Mouse (Mus musculus): ENCODE data around the gene Snx9. TPM values are rescaled to one million over a fixed set of nuclear protein-coding genes. Genes with fewer than 3 reads are reported as not detected.

The Snx9 gene
- polyA plus RNA-seq, 1 experiment from 2014 or later, result 98.4 TPM

GRCm38 (mm10) chr17:5870002-5870401 is 28.9 kb downstream of the Snx9 start:
- in situ Hi-C loops (cut with MboI; ENCODE audit: low pct_unique_long_range_greater_than_20kb), result no loop called here
- no peak for TF ChIP-seq CTCF (IDR thresholded peaks at IDR 0.05)
- ATAC-seq, result no peak
- no peak for DNase-seq (ENCODE audit: low read depth, low spot score)
- H3K27me3 ChIP-seq, result no peaks in the 10 kb centered on the region
- POLR2A ChIA-PET, result interaction anchor here (1.5 kb wide), 1 partner anchor 22 kb away, joined by 3 read pairs; no protein-coding TSS in a partner anchor
- CTCF ChIA-PET, result interaction anchor here (1.2 kb wide), 1 partner anchor 12 kb away, joined by 4 read pairs; no protein-coding TSS in a partner anchor

GRCm38 (mm10) chr17:5870696-5871095 is 29.6 kb downstream of the Snx9 start:
- no peak for TF ChIP-seq CTCF (IDR thresholded peaks at IDR 0.05)
- DNase-seq (ENCODE audit: low read depth, low spot score) (no peak), ATAC-seq (no peak)
- POLR2A ChIA-PET, result interaction anchor here (1.1 to 1.5 kb wide), 2 partner anchors 21 to 23 kb away, joined by 3 read pairs; no protein-coding TSS in a partner anchor
- in situ Hi-C loops (cut with MboI; ENCODE audit: low pct_unique_long_range_greater_than_20kb), result no loop called here
- no peaks in the 10 kb centered on the region for H3K27me3 ChIP-seq
- CTCF ChIA-PET, result interaction anchor here (1.8 to 3.5 kb wide), 3 partner anchors 14 to 75 kb away, joined by 6 to 18 read pairs (median 17); no protein-coding TSS in a partner anchor

GRCm38 (mm10) chr17:5872506-5872905 is 31.4 kb downstream of the Snx9 start:
- peak; percentile 78 for ATAC-seq

GRCm38 (mm10) chr17:5874565-5874964 is 33.4 kb downstream of the Snx9 start:
- no peaks in the 10 kb centered on the region for H3K27me3 ChIP-seq
- no peak for DNase-seq (ENCODE audit: low read depth, low spot score)

More at GRCm38 (mm10) chr17:5872506-5872905, 31.4 kb downstream of the Snx9 start:
- ChIA-PET CTCF (interaction anchor here (1.0 to 3.5 kb wide), 4 partner anchors 10 to 77 kb away, joined by 3 to 18 read pairs (median 10); no protein-coding TSS in a partner anchor), POLR2A (interaction anchor here (1.3 kb wide), 1 partner anchor 33 kb away, joined by 3 read pairs; no protein-coding TSS in a partner anchor)
- H3K27me3 ChIP-seq, result no peaks in the 10 kb centered on the region
- TF ChIP-seq CTCF (IDR thresholded peaks at IDR 0.05), result no peak
- in situ Hi-C loops (cut with MboI; ENCODE audit: low pct_unique_long_range_greater_than_20kb), result no loop called here
- DNase-seq (ENCODE audit: low read depth, low spot score), result no peak

GRCm38 (mm10) chr17:5877611-5878157 is 36.6 kb downstream of the Snx9 start:
- in situ Hi-C loops (cut with MboI; ENCODE audit: low pct_unique_long_range_greater_than_20kb), result no loop called here
- DNase-seq (ENCODE audit: low read depth, low spot score) (no peak), ATAC-seq (no peak)
- H3K27me3 ChIP-seq, result no peaks in the 10 kb centered on the region
- ChIA-PET POLR2A (interaction anchor here (1.1 kb wide), 1 partner anchor 108 kb away, joined by 3 read pairs; no protein-coding TSS in a partner anchor), CTCF (interaction anchor here (1.3 to 3.1 kb wide), 6 partner anchors 10 to 130 kb away, joined by 3 to 9 read pairs (median 8); no protein-coding TSS in a partner anchor)
- TF ChIP-seq CTCF (IDR thresholded peaks at IDR 0.05), result no peak

More at GRCm38 (mm10) chr17:5874565-5874964, 33.4 kb downstream of the Snx9 start:
- ChIA-PET CTCF (interaction anchor here (0.8 to 1.9 kb wide), 4 partner anchors 13 to 79 kb away, joined by 4 to 7 read pairs (median 5); no protein-coding TSS in a partner anchor), POLR2A (interaction anchor here (0.7 to 2.1 kb wide), 3 partner anchors 11 to 356 kb away, joined by 3 to 6 read pairs (median 3); no protein-coding TSS in a partner anchor)
- no peak for TF ChIP-seq CTCF (IDR thresholded peaks at IDR 0.05)
- in situ Hi-C loops (cut with MboI; ENCODE audit: low pct_unique_long_range_greater_than_20kb), result no loop called here
- ATAC-seq, result no peak

- ATAC-seq (no peak), DNase-seq (ENCODE audit: low read depth, low spot score) (no peak)
- TF ChIP-seq CTCF (IDR thresholded peaks at IDR 0.05), result no peak
- H3K27me3 ChIP-seq, result no peaks in the 10 kb centered on the region
- in situ Hi-C loops (cut with MboI; ENCODE audit: low pct_unique_long_range_greater_than_20kb), result no loop called here
- CTCF ChIA-PET, result interaction anchor here (0.9 to 3.1 kb wide), 4 partner anchors 11 to 83 kb away, joined by 3 to 9 read pairs (median 6); no protein-coding TSS in a partner anchor
- POLR2A ChIA-PET, result no interaction called here
Observed at GRCm38 (mm10) chr17:5878878-5879277, 37.7 kb downstream of the Snx9 start.

GRCm38 (mm10) chr17:5885474-5885873 is 44.3 kb downstream of the Snx9 start:
- POLR2A ChIA-PET, result interaction anchor here (0.6 to 1.3 kb wide), 5 partner anchors 9 to 42 kb away, joined by 3 to 4 read pairs (median 3); no protein-coding TSS in a partner anchor
- H3K27me3 ChIP-seq, result no peaks in the 10 kb centered on the region
- no peak for DNase-seq (ENCODE audit: low read depth, low spot score)
- CTCF ChIA-PET, result interaction anchor here (1.4 to 11.2 kb wide), 4 partner anchors 9 to 88 kb away, joined by 3 to 213 read pairs (median 12); no protein-coding TSS in a partner anchor
- TF ChIP-seq CTCF (IDR thresholded peaks at IDR 0.05), result no peak
- in situ Hi-C loops (cut with MboI; ENCODE audit: low pct_unique_long_range_greater_than_20kb), result no loop called here
- no peak for ATAC-seq

GRCm38 (mm10) chr17:5886181-5886810 is 45.2 kb downstream of the Snx9 start:
- DNase-seq (ENCODE audit: low read depth, low spot score) (no peak), ATAC-seq (no peak)
- TF ChIP-seq CTCF (IDR thresholded peaks at IDR 0.05), result no peak
- H3K27me3 ChIP-seq, result no peaks in the 10 kb centered on the region
- in situ Hi-C loops (cut with MboI; ENCODE audit: low pct_unique_long_range_greater_than_20kb), result no loop called here
- ChIA-PET CTCF (interaction anchor here (0.9 to 11.2 kb wide), 14 partner anchors 9 to 446 kb away, joined by 3 to 213 read pairs (median 4); partner anchors contain the start of gene Tmem242), POLR2A (interaction anchor here (0.6 to 2.2 kb wide), 3 partner anchors 10 to 89 kb away, joined by 3 to 12 read pairs (median 3); no protein-coding TSS in a partner anchor)

- CTCF ChIA-PET, result interaction anchor here (0.9 to 11.2 kb wide), 16 partner anchors 10 to 447 kb away, joined by 3 to 213 read pairs (median 4); partner anchors contain the start of gene Tmem242
- DNase-seq (ENCODE audit: low read depth, low spot score), result no peak
- in situ Hi-C loops (cut with MboI; ENCODE audit: low pct_unique_long_range_greater_than_20kb), result no loop called here
- POLR2A ChIA-PET, result interaction anchor here (1.2 to 2.2 kb wide), 2 partner anchors 29 to 90 kb away, joined by 3 to 12 read pairs; no protein-coding TSS in a partner anchor
- ATAC-seq, result no peak
- TF ChIP-seq CTCF (IDR thresholded peaks at IDR 0.05), result peak; percentile 60
- no peaks in the 10 kb centered on the region for H3K27me3 ChIP-seq
Observed at GRCm38 (mm10) chr17:5886943-5887800, 46.0 kb downstream of the Snx9 start.

Measured in Patski (cell line).